Mouse (Mus musculus) embryonic facial prominence, embryonic 11.5 days (tissue): ENCODE data around the gene Olfr31. TPM values are rescaled to one million over a fixed set of nuclear protein-coding genes. Genes with fewer than 3 reads are reported as not detected.

Experiments
- ATAC-seq: fragments of 200-750 bp; cut with Nextera tagmentation; replicated peaks from 2 replicates; pipeline ENCODE4 v1.8.0; 2017; ENCODE audit warnings: low read depth; ENCODE audit not compliant: insufficient number of reproducible peaks, low FRiP score, low TSS enrichment
- DNase-seq: peaks from one replicate; pipeline ENCODE4 v3.0.0-alpha.2; 2015; ENCODE audit warnings: low spot score
- H3K27ac ChIP-seq: fragments of 300-500 bp; sonication (generic); replicated peaks from 2 replicates; pipeline ENCODE4 v1.5.1; 2014; ENCODE audit warnings: mild to moderate bottlenecking, low read depth, low read length, control low read depth
- H3K27me3 ChIP-seq: fragments of 300-500 bp; sonication (generic); 2 replicates; pipeline ENCODE4 v1.6.1; 2014; ENCODE audit warnings: mild to moderate bottlenecking, low read length, moderate library complexity, mixed read lengths; ENCODE audit not compliant: control insufficient read depth, insufficient read depth
- H3K36me3 ChIP-seq: fragments of 300-500 bp; sonication (generic); replicated peaks from 2 replicates; pipeline ENCODE4 v1.6.1; 2014; ENCODE audit warnings: low read depth, mild to moderate bottlenecking, low read length, moderate library complexity, mixed read lengths; ENCODE audit not compliant: control insufficient read depth, insufficient read depth
- H3K4me1 ChIP-seq: fragments of 300-500 bp; sonication (generic); 2 replicates; pipeline ENCODE4 v1.6.1; 2014; ENCODE audit warnings: low read length, mixed read lengths; ENCODE audit not compliant: control insufficient read depth, insufficient read depth
- H3K4me2 ChIP-seq: fragments of 300-500 bp; sonication (generic); 2 replicates; pipeline ENCODE4 v1.6.1; 2014; ENCODE audit warnings: low read depth, mild to moderate bottlenecking, control low read depth, low read length, moderate library complexity
- H3K4me3 ChIP-seq: fragments of 300-500 bp; sonication (generic); 2 replicates; pipeline ENCODE4 v1.5.1; 2014; ENCODE audit warnings: low read depth, low read length, control low read depth
- H3K9ac ChIP-seq: fragments of 300-500 bp; sonication (generic); replicated peaks from 2 replicates; pipeline ENCODE4 v1.6.1; 2014; ENCODE audit warnings: mild to moderate bottlenecking, control low read depth, low read length
- H3K9me3 ChIP-seq: fragments of 300-500 bp; sonication (generic); replicated peaks from 2 replicates; pipeline ENCODE4 v1.6.1; 2016; ENCODE audit warnings: mild to moderate bottlenecking, low read length, inconsistent platforms, mixed read lengths; ENCODE audit not compliant: control insufficient read depth
- WGBS: fragments of 180-500 bp; shearing (Covaris S2); extraction: QIAGEN DNeasy Blood & Tissue Kit; methylation state at CpG from one replicate; pipeline ENCODE4 v1.1.7; 2014; 5-methylcytosine and 5-hydroxymethylcytosine counted together
- polyA plus RNA-seq: library from polyadenylated mRNA; unstranded; fragments of >200 nt; fragmentation: Nextera tagmentation; extraction: Ambion mirVana; gene quantifications from 2 replicates; pipeline ENCODE4 v1.2.1, GENCODE M21; 2014

Olfr31 gene
- polyA plus RNA-seq, 1 experiment from 2014 or later: not detected

DNA sequence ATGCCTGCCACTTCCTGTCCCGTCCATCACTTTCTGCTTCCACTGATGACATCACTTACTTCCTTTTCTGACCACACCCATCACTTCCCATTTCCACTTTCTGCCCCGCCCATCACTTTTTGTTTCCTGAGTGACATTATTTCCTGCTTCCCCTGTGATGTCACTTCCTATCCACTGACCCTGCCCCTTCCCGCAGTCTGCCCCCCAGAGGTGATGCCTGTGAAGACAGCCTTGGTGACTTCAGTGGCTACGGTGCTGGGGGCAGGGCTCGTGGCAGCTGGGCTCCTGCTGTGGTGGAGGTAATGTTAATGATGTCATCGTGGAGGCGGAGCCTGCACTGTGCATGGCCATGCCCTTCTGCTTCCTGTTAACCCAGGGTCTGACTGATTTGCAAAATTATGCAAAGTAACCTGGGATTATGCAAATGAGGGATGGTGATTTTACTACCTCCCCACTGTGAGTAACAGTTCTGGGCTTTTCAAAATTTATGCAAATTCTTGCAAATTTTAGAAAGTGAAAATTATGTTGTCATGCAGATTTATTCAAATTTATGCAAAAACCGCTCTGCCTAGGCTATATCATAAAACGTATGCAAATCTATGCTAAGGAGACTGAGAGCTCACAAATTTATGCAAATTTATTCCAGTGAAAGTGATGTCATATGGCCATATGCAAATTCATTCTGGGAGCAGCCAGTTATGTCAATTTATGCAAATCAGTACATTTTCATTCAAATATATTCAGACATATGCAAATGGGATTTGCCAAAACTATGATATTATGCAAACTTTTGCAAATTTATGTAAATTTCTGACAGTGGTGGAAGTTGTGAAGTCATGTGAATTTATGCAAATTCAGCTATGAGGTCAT lies 29.3 kb downstream of the Olfr31 start:
- peaks cover 14% of the 10 kb centered on the region for H3K9me3 ChIP-seq

GRCm38 (mm10) chr14:14352606-14353005 lies 30.0 kb downstream of the Olfr31 start:
- Histone ChIP-seq H3K4me2 (no peak overlapping the region), H3K4me1 (no peaks in the 10 kb centered on the region), H3K9me3 (peaks cover 11% of the 10 kb centered on the region), H3K27ac (no peak overlapping the region), H3K27me3 (no peaks in the 10 kb centered on the region), H3K4me3 (no peak overlapping the region), H3K9ac (no peak overlapping the region), H3K36me3 (no peaks in the 10 kb centered on the region)
- WGBS: 84% methylated on average over 6 of the region's 6 CpGs
- peak; percentile 50 for DNase-seq
- no peak for ATAC-seq

More for the DNA sequence above, 29.3 kb downstream of the Olfr31 start:
- ATAC-seq: no peak
- Histone ChIP-seq H3K4me2 (no peak overlapping the region), H3K36me3 (no peaks in the 10 kb centered on the region), H3K9ac (no peak overlapping the region), H3K4me3 (no peak overlapping the region), H3K27me3 (no peaks in the 10 kb centered on the region), H3K4me1 (no peaks in the 10 kb centered on the region), H3K27ac (no peak overlapping the region)
- DNase-seq: no peak
- WGBS: 97% methylated on average over 9 of the region's 9 CpGs

DNA sequence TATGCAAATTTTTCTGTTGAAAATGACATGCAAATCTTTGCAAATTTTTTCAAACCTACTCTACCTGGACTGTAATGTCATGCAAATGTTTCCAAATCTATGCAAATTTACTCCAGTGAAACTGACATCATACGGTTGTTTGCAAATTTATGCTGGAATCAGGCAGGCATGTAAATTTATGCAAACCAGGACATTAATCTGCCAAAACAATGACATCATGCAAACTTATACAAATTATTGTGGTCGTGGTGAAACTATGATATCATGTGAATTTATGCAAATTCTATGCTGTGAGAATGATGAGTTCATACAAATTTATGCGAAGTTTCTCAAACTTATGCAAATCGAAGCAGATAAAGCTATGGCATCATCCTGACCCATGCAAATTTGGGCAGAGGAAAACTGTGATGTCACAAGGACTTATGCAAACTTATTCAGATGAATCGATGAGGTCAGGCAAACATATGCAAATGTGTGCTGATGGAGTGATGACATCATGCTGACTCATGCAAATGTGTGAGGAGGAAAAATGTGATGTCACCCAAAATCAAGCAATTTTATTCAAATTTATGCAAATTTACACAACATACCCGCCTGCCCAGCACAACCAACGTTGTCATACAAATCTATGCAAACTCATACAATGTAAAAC lies 30.6 kb downstream of the Olfr31 start:
- Histone ChIP-seq H3K4me2 (no peak overlapping the region), H3K4me1 (no peaks in the 10 kb centered on the region), H3K4me3 (no peak overlapping the region), H3K9me3 (peaks cover 7% of the 10 kb centered on the region), H3K36me3 (no peaks in the 10 kb centered on the region), H3K9ac (no peak overlapping the region), H3K27me3 (no peaks in the 10 kb centered on the region), H3K27ac (no peak overlapping the region)
- 93% methylated on average over 7 of the region's 7 CpGs for WGBS
- DNase-seq (peak; percentile 17), ATAC-seq (no peak)

DNA sequence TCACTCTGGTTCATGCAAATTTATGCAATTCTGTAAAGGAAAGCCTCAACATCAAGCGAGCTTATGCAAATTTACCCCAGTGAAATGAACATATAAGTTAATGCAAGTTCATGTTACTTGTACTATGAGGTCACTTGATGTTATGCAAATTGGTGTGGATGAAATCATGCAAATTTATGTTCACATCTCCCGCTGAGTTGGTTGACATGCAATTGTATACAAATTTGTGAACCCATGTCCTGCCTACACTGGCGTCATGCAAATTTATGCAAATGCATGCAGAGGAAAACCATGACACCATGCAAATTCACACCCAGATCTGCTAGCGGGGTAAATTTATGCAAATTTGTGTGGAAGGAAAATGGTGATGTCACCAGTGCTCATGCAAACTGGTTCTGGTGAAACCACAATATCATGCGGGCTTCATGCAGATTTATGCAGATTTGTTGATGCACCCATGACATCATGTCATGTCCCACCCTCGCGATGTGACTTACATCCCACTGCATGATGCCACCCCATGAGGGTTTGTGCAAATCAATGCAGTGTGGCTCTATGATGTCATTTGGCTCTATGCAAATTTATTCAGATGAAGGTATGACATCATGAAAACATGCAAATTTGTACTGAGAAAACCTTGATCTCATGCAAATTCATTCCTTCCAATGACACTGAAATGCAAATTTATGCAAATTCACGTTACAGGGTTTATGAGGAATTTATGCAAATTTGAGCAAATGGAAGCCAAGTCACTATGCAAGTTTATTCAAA lies 31.3 kb downstream of the Olfr31 start:
- Histone ChIP-seq H3K9me3 (peaks cover 7% of the 10 kb centered on the region), H3K4me2 (no peak overlapping the region), H3K36me3 (no peaks in the 10 kb centered on the region), H3K27ac (no peak overlapping the region), H3K27me3 (no peaks in the 10 kb centered on the region), H3K4me1 (no peaks in the 10 kb centered on the region), H3K4me3 (no peak overlapping the region), H3K9ac (no peak overlapping the region)
- ATAC-seq (no peak), DNase-seq (peak; percentile 10)
- WGBS: 91% methylated on average over 8 of the region's 8 CpGs

DNA sequence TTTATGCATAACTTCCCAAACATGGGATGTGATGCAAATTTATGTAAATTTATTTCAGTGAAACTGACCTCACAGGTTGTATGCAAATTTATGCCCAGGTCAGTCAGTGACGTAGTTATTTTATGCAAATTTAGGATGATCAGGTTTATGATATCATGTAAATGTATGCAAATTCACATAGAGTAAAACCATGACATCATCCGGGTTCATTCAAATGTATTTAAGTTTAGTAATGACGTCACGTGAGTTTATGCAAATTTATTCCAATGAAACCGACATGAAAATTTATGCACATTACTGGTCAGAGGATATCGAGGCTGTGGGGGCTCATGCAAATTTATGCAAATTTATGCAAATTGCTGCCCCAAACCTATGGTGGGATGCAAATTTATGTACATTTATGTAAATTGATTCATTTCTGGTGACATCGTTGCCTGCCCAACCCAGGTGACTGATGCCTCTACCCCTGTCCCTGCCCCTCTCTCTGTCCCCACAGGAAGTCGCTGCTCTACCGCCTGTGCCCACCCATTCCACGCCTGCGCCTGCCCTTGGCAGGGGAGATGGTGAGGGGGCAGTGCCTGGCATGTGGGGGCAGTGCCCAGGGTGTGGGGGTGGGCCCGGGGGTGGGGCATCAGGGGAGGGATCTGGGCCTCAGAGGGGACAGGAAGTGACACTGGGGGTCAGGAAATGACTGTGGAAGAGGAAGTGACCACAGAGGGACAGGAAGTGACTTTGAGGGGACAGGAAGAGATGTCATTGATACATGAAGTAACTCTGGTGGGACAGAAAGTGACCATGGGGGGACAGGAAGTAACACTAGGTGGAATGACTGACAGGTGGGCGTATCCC lies 32.1 kb downstream of the Olfr31 start:
- DNase-seq (no peak), ATAC-seq (0 out of 2 replicates have a peak, but pooled peaks have one; percentile 6)
- no peaks in the 10 kb centered on the region for H3K4me1 ChIP-seq
- H3K4me2 ChIP-seq: no peak overlapping the region
- H3K9me3 ChIP-seq: peaks cover 1% of the 10 kb centered on the region
- H3K27ac ChIP-seq: no peak overlapping the region
- WGBS: 94% methylated on average over 13 of the region's 13 CpGs
- H3K27me3 ChIP-seq: no peaks in the 10 kb centered on the region
- no peak overlapping the region for H3K9ac ChIP-seq
- no peaks in the 10 kb centered on the region for H3K36me3 ChIP-seq
- no peak overlapping the region for H3K4me3 ChIP-seq

DNA sequence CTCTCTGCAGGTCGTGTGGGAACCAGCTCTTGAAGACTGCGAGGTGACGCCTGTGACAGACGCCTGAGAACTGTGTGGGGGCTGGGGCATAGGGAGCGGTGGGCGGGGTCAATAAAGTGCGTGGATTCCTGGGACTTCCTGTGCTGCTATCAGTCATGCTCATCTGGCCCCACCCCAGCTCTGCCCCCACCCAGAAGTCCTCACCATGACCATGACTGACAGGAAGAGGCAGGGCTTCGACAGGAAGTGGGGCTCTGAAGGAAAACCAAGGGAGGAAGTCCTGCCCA lies 32.7 kb downstream of the Olfr31 start:
- H3K9me3 ChIP-seq: no peaks in the 10 kb centered on the region; the same call in none of the 2 replicates
- no peak for DNase-seq
- 0 out of 2 replicates have a peak, but pooled peaks have one; percentile 13 for ATAC-seq

More for the DNA sequence above, 32.7 kb downstream of the Olfr31 start:
- no peaks in the 10 kb centered on the region for H3K4me1 ChIP-seq
- no peak overlapping the region for H3K4me2 ChIP-seq
- H3K27ac ChIP-seq: no peak overlapping the region
- 97% methylated on average over 8 of the region's 8 CpGs for WGBS
- no peaks in the 10 kb centered on the region for H3K27me3 ChIP-seq
- no peak overlapping the region for H3K4me3 ChIP-seq
- H3K9ac ChIP-seq: no peak overlapping the region
- no peaks in the 10 kb centered on the region for H3K36me3 ChIP-seq
